Mouse (Mus musculus) urinary bladder, postnatal 25 days (tissue): ENCODE results near the gene Agpat1.
A peak's percentile ranks its signal among the peaks of the same experiment; 100 is the strongest.

Experiments
- DNase-seq: peaks from one replicate; pipeline ENCODE4 v3.0.0; 2022; ENCODE audit warnings: low spot score

The Agpat1 gene

DNA sequence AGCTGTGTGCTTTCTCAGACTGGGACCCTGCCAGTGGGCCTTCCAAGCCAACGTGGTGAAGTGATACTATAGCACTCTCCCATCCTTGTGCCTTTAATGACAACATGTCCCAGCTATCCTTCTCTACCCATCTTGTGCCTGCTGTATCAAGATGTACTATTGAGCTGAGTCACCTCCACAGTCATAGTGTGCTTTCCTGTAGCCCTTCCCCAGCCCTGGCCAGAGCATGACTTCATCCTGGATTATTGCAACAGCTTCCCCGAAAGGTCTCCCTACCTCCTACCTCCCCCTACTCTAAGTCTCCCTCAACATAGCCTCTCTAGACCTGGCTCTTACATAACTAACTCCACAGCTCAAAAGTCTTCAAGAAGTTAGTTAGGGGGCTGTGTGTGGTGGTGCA is 31.6 kb downstream of the Agpat1 start:
- no peak for DNase-seq

GRCm38 (mm10) chr17:34637459-34637858 is 33.4 kb downstream of the Agpat1 start:
- DNase-seq = no peak

- DNase-seq = no peak
Observed at GRCm38 (mm10) chr17:34639461-34640255, 35.6 kb downstream of the Agpat1 start.

DNA sequence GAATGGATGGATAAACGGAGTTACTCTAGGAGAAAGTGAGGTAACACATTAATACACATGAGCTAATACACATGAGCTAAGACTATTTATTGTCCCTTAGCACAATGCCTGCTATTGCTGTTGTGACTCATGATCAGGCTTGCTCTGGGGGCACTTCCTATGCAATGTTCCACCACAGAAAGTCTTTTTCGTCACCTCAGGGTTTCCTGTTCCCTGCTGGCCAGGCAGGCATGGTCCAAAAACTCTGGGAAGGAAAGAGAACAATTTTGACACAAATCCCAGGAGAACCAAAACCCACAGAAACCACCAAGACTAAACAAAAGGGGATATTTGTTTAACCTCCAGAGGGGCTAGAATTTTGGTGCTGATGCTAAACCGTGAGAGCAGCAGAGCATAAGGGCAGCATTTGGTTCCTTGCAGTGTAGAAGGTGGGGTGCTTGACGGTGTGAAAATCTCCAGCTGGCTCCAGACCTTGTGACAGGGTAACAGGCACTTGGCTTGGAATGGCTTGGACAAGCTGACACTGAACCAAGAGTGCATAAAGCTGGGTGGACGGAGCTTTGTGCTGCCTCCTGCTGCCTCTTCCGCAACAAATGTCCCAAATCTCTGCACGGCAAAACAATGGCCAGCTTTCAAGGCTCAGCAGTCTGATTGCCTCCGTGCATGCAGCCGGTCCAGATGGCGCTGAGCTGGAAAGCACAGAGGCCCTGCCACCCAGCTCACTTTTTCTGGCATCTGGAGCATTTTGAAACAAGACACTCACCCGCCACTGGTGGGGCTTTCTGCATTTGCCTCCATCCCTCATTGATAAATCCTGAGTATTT is 36.9 kb downstream of the Agpat1 start:
- DNase-seq = no peak

DNA sequence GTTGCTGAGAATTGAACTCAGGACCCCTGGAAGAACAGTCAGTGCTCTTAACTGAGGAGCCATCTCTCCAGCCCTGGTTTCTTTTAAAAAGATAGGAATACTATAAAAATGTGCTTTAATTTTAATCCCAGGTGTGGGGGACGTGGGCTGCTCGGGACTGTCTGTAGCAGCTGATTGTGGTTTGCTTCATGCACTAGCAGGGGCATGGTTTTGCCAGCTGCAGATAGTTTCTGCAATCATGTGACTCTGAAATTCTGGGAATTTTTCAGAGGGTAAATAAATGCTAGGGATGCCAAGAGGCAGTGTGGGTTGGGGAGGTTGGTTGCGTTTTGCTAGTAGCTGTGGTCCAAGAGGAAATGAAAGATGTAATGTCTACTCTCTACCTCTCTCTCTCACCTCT is 37.9 kb downstream of the Agpat1 start:
- no peak for DNase-seq

DNA sequence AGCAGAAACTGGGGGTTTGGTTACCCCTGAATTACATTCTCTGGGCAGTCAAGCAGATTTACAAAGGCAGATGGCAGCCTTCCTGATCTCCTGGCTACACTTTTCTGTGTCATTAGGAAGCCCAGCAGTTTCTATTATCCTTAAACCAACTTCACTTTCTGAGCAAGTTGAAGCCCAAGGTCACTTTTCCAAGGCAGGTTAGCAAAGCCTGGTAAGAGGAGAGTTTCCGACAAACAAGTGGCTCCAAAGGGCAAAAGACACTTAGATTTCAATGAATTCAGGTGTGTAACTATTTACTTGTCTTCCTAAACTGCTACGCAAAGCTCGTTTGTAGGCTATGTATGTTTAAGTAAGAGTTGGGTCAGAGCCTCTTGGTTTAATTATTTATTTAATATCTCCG is 39.3 kb downstream of the Agpat1 start:
- no peak for DNase-seq

GRCm38 (mm10) chr17:34643944-34644343 is 39.9 kb downstream of the Agpat1 start:
- no peak for DNase-seq

GRCm38 (mm10) chr17:34644608-34645007 is 40.5 kb downstream of the Agpat1 start, which contains the start of gene Fkbpl:
Gene Fkbpl, plus strand, starts transcription at chr17:34644764.
- DNase-seq = peak; percentile 90

GRCm38 (mm10) chr17:34645256-34645829 is 41.3 kb downstream of the Agpat1 start:
- no peak for DNase-seq

DNA sequence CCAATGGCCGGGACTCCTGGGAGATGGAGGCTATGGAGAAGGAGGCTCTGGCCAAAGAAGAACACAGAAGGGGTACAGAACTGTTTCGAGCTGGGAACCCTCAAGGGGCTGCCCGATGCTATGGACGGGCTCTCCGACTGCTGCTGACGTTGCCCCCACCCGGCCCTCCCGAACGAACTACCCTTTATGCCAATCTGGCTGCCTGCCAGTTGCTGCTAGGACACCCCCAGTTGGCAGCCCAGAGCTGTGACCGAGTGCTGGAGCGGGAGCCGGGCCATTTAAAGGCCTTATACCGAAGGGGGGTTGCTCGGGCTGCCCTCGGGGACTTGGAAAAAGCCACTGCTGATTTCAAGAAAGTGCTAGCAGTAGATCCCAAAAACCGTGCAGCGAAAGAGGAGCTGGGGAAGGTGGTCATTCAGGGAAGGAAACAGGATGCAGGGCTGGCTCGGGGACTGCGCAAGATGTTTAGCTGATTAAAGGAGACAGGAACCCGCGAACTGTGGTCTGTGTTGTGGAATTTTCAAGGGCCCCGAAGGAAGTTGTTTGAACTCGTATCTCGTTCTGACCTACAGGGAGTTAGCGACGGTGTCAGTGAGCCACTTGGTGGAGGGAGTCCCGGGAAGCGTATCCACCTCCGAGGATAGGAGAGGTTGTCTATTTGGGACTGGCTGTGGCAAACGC is 41.9 kb downstream of the Agpat1 start:
- no peak for DNase-seq

GRCm38 (mm10) chr17:34646906-34647787 is 43.1 kb downstream of the Agpat1 start, which contains the start of gene Atf6b:
Gene Atf6b, plus strand, starts transcription at chr17:34647146.
- peak; percentile 76 for DNase-seq

DNA sequence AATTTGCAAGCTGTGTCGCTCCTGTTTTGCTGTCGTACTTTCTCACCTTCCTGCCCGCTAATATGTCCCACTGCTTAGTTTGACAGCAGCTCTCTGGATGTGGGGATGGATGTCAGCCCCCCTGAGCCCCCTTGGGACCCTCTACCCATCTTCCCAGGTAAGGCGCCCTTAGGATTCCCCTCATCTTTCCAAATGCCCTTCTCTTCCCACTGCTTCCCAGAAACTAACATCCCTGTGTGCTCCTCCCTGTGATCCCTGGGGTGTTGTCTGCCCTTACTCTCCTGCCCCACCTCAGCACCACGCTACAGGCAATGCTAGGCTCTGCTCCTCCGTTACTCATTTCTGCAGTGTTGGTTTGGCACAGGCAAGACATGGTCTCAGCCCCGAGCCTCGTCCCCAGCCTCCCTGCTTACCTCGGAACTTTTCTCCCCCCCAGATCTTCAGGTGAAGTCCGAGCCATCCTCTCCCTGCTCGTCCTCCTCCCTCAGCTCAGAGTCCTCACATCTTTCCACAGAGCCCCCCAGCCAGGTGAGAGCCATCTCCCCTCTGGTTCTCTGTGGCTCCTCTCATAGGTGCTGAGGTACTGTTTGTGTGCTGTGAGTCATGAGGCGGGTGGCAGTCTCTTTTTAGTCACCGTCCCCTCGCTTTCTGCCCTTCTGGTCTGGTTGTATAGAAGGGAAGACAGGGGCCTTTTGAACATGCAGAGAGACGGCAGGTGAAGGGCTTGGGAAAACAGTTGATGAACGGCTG is 44.3 kb downstream of the Agpat1 start:
- DNase-seq = no peak

GRCm38 (mm10) chr17:34649106-34649864 is 45.2 kb downstream of the Agpat1 start:
- no peak for DNase-seq

DNA sequence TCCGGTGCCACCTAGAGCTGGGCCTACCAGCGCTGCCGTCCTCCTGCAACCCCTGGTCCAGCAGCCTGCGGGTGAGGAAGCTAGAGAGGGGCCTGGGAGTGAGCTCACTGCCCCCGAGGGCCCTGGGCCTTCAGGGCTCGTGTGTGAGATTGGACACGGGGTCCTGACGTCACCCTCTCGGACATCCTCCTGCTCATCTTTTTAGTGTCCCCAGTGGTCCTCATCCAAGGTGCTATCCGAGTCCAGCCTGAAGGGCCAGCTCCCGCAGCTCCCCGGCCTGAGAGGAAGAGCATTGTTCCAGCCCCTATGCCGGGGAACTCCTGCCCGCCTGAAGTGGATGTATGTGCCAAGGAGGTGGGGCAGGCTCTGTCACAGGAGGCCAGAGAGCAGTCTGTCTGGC is 46.7 kb downstream of the Agpat1 start:
- DNase-seq = no peak

GRCm38 (mm10) chr17:34651507-34652221 is 47.6 kb downstream of the Agpat1 start:
- no peak for DNase-seq

DNA sequence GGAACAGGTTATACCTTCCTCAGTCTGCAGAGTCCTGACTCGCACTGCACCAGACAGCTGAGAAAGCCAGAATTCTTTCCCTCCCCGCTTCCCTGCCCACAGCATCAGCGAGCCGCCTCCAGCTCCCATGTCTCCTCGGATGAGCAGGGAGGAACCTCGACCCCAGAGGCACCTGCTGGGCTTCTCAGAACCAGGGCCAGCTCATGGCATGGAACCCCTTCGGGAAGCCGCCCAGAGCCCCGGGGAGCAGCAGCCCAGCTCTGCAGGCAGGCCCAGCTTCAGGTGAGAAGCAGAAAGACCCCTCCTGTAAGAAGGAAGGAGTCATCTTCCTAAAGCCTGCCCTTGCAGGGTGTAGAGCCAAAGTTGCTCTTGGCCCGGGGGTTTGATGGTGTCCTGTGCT is 48.5 kb downstream of the Agpat1 start:
- no peak for DNase-seq

GRCm38 (mm10) chr17:34652985-34653384 is 48.9 kb downstream of the Agpat1 start:
- DNase-seq = no peak

GRCm38 (mm10) chr17:34653746-34654285 is 49.8 kb downstream of the Agpat1 start:
- peak; percentile 74 for DNase-seq

DNA sequence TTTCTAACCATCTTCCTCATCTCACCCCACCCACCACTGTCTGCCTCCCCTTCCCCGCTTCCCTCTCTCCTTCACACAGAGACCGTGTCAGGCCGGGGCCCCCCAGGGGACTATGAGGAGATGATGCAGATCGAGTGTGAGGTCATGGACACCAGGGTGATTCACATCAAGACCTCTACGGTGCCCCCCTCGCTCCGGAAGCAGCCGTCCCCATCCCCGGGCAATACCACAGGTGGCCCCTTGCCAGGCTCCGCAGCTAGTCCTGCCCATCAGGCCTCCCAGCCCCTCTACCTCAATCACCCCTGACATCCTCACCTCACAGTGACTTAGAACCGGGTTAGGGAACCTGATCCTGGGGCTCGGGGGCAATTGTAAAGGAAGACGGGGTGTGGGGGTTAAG is 50.3 kb downstream of the Agpat1 start:
- DNase-seq = no peak
